Mouse (Mus musculus): ENCODE measurements around the gene Ubiad1. TPM values are rescaled to one million over a fixed set of nuclear protein-coding genes. Genes with fewer than 3 reads are reported as not detected.

Gene Ubiad1
- total RNA-seq (2021), result 1 to 10 TPM; 8.1 to 8.7 TPM
- long read RNA-seq, experiment 1, transcript Ubiad1-201 (2 exons, 2,992 nt), result major isoform, 8 of 12 reads
- long read RNA-seq, experiment 1, partial matches to known transcripts, result 0 of 12 reads
- long read RNA-seq, experiment 1, other reads (novel, unspliced or antisense), result 4 of 12 reads
- long read RNA-seq, experiment 2, transcript Ubiad1-201 (2 exons, 2,992 nt), result major isoform, 12 of 14 reads
- long read RNA-seq, experiment 2, partial matches to known transcripts, result 0 of 14 reads
- long read RNA-seq, experiment 2, other reads (novel, unspliced or antisense), result 2 of 14 reads

DNA sequence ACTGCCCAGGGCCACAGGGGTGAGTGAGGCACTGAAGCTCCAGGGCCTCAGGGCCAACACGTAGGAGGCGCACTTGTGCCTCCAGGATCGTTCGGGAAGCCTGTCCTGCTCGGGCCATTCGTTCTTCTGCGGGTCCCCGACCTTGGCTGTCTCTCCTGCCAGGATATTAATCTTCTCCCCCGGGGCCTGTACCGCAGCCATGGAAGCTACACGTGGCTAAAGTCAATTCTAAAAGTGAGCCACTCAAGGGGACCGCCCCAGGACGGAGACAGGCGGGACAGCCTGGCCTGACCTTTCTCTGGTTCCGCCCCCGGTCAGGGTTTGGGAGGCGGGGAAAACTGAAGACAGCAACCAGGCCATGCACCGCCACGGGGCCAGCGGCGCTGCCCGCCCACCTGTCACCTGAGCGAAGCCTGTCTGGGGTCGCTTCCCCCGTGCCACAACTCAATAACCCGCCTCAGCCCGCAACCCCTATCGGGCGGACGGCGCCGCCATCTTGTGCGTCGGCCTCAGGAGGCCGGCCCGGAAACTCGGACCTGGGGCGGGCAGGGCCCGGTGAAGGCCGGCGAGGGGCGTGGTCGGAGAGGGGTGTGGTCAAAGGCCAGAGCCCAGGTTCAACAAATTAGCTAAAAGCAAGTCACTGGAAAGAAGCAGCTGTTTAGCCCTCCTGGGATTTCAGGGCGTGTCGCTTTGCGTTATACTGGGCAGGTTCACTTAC is at the start of gene Ubiad1:
Ubiad1 (minus strand) TSS at position 522 of the 718 bp plus-strand sequence.
- H3K4me3 ChIP-seq, result peak within 1 kb of the TSS; percentile 94
- peak; percentile 51 to 70 for DNase-seq (ENCODE audit: low spot score in 2 of 2)
- peak; percentile 39 for TF ChIP-seq CTCF (conservative IDR thresholded peaks at IDR 0.05)
- H3K27ac ChIP-seq, result peak within 1 kb of the TSS; percentile 86

DNA sequence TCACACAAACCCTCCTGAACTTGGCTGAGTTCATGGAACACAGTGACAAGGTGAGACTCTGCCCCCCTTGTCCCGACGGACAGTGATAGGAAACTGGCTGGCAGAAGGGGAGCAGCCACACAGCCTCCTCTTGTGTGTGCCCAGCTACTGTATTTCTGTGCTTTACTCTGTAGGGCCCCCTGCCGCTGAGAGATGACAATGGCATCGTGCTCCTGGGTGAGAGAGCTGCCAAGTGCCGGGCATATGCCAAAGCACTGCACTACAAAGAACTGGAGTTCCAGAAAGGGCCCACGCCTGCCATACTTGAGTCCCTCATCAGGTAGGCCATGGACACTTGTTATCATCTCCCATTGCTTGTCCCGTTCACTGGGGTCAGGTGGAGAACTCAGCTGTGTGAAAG is 46.9 kb upstream of the Ubiad1 start:
- Histone ChIP-seq H3K4me3 (no peak overlapping the region), H3K27ac (peak overlapping the region; percentile 19; the same call in 1 of the 2 replicates)
- peak; percentile 78 for TF ChIP-seq CTCF (conservative IDR thresholded peaks at IDR 0.05)
- peak; percentile 44 to 66 for DNase-seq (ENCODE audit: low spot score in 2 of 2)

DNA sequence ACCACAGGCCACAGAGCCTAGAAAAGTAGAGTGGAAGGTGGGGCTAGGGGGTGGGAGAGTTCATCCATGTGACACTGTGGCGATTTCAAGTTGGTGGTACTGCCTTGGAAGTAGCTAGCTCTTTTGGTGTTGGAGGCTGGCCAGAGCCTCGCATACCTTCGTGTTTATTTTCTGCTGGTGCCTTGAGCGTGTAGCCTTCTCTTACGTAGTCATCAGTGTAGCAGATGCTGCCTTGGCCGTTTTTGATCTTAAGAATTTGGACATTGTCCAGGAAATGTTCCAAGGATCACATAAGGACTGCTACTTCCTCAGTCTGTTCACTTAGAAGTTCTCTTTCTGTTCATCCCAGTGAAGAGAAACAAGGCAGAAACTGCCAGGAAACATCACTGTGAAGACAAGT is 45.9 kb upstream of the Ubiad1 start:
- Histone ChIP-seq H3K4me3 (no peak overlapping the region), H3K27ac (no peak overlapping the region; the same call in 1 of the 2 replicates)
- DNase-seq (ENCODE audit: low spot score in 2 of 2), result no peak
- no peak for TF ChIP-seq CTCF (conservative IDR thresholded peaks at IDR 0.05)

DNA sequence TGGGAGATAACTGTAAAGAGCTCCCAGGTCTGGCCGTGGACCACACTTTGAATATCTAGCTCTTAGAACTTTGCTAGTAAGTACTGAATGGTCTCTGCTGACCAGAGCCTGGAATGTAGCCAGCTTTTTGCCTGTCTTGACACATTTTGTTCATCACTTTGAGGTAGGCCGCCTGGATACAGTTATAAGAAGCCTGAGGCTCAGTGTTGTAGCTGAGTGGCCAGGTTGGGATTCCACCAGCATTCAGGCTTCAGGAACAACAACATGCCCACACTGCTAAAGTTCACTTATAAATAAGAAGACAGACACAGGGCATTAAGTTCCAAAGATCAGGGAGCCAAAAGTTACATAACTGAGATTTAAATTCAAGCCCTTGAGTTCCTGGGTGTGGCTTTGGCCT is 43.3 kb upstream of the Ubiad1 start:
- no peak for DNase-seq (ENCODE audit: low spot score in 2 of 2)
- Histone ChIP-seq H3K4me3 (no peak overlapping the region), H3K27ac (no peak overlapping the region)
- no peak for TF ChIP-seq CTCF (conservative IDR thresholded peaks at IDR 0.05)

DNA sequence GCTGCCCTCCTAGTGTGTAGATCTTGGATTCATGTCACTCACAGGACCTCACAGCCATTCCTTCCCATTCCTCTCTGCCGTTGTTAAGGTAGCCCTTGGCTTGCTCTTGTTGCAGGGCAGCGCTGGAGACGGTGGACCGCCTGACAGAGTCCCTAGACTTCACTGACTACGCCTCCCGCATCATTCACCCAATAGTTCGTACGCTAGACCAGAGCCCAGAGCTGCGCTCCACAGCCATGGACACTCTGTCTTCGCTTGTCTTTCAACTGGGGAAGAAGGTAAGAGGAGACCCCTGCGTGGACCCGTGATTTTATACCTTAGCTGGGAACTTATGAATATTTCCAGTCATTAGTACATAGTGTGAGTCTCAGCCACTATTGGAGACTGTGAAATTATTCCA is 39.9 kb upstream of the Ubiad1 start:
- H3K27ac ChIP-seq, result no peak overlapping the region
- no peak for TF ChIP-seq CTCF (conservative IDR thresholded peaks at IDR 0.05)
- DNase-seq (ENCODE audit: low spot score in 2 of 2), result no peak
- H3K4me3 ChIP-seq, result no peak overlapping the region

DNA sequence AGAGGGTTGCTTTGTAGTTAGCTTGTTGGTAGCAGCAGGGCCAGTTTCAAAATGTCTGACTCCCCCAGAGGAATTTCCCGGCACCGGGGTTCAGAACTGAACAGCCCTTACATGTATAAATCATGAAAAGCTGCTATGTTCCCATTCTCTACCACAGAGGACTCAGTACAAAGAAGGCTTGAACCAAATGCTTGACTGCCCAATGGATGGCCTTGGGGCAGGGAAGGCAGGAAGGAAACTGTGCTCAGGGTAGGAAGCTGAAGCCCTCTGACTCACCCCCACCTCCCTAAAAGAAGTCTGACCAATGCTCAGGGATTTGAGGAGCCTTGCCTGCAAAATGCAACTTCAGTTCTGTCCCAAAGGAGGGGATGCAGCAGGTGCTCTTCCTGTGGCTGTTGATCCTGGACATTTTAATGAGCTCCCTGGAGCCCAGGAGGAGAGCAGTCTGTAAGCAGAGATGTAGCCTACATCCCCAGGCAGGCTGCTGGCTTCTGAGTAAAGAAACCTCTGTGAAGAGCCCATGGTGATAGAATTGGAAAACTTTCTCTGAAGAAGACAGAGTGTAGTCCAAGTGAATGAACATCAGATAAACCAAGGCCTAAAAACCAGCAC is 37.1 kb upstream of the Ubiad1 start:
- TF ChIP-seq CTCF (conservative IDR thresholded peaks at IDR 0.05), result no peak
- Histone ChIP-seq H3K27ac (no peak overlapping the region), H3K4me3 (no peak overlapping the region)
- no peak for DNase-seq (ENCODE audit: low spot score in 2 of 2)

DNA sequence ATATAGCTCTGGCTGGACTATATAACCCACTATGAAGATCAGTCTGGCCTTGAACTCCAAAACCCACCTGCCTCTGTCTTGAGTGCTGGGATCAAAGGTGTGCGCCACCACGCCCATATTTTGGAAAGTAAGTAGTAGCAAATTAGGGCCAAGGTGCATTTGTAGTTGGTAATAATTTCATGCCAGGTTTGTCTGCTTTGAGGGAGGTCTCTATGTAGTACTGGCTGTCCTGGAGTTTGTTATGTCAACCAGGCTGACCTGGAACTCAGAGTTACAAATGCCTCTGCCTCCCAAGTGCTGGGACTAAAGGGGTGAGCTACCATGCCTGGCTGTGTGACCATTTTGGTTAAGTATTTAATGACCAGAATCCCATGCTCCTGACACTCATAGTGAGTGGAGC is 35.7 kb upstream of the Ubiad1 start:
- TF ChIP-seq CTCF (conservative IDR thresholded peaks at IDR 0.05), result no peak
- no peak for DNase-seq (ENCODE audit: low spot score in 2 of 2)
- Histone ChIP-seq H3K4me3 (no peak overlapping the region), H3K27ac (no peak overlapping the region)

DNA sequence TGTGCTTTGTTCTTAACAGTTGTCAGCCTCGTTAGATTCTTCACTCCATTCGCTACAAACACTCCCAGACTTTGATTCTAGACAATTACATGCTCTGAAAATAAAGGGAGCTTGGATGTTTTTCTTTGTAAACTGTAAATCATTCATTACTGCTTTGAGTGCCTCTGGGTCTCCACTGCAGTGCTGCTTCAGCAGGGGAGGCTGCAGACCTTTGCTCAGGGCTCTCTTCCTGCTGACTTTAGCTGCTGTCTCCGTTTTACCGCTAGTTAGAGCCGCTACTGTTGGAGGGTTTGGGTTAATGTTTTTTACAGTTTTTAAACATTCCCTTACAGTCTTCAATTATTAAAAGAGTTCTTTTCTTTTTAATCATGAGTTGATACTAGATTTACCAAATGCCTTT is 28.9 kb upstream of the Ubiad1 start:
- no peak for TF ChIP-seq CTCF (conservative IDR thresholded peaks at IDR 0.05)
- DNase-seq (ENCODE audit: low spot score in 2 of 2), result no peak
- H3K27ac ChIP-seq, result no peak overlapping the region
- H3K4me3 ChIP-seq, result no peak overlapping the region

DNA sequence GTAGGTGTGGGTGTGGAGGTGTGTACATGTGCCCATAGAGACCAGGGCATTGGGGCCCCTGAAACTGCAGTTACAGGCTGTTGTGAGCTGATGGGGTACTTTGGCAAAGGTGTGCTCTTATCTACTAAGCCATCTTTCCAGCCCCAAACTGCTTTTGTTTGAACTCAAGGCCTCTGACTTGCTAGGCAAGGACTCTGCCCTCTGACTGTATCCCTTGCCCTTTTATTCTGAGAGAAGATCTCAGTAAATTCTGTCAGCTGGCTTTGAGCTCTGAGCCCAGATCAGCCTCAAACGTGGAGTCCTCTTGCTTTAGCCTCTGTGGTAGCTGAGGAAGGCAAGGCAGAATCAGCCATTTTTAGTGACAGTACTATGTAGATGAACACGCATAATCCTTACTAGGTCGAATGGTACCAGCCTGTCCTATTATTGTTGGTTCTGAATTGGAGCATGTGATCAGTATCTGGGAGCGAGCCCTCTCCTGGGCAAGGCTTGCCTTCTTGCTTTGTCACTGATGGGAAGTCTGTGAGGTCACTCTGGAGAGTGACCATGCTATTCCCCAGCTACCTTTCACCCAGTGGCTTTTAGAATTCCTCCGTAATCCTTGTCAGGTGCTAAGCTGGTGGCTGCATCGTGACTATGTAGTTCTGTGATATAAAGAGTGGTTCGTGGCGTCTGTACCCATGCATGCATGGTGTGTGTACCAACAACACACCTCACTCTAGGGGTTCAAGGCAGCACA is 28.0 kb upstream of the Ubiad1 start:
- DNase-seq (ENCODE audit: low spot score in 2 of 2), result no peak
- TF ChIP-seq CTCF (conservative IDR thresholded peaks at IDR 0.05), result no peak
- H3K4me3 ChIP-seq, result no peak overlapping the region
- H3K27ac ChIP-seq, result peak overlapping the region; percentile 7; the same call in 1 of the 2 replicates

DNA sequence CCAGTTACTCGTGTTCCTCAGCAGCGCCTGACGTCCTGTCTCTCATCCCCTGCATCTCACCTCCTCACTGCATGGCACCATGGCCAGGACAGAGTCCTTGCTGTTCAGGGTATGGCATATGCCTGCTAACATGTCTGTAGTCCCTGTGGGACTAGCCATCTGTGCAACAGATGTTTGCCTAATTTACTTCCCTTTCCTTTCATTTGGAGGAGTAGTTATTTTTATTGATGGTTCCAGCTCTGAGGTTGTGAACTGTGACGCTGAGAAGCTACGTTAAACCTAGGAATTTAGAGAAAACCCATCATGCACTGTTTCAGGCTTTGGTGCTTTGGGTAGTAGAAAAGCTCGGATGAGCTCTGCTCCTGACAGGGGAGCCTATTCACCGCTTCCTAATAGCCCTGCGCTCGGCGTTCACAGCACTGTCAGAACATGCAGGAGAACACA is 26.8 kb upstream of the Ubiad1 start:
- no peak for TF ChIP-seq CTCF (conservative IDR thresholded peaks at IDR 0.05)
- no peak overlapping the region for H3K4me3 ChIP-seq
- no peak for DNase-seq (ENCODE audit: low spot score in 2 of 2)
- H3K27ac ChIP-seq, result peak overlapping the region; percentile 43; the same call in 1 of the 2 replicates

DNA sequence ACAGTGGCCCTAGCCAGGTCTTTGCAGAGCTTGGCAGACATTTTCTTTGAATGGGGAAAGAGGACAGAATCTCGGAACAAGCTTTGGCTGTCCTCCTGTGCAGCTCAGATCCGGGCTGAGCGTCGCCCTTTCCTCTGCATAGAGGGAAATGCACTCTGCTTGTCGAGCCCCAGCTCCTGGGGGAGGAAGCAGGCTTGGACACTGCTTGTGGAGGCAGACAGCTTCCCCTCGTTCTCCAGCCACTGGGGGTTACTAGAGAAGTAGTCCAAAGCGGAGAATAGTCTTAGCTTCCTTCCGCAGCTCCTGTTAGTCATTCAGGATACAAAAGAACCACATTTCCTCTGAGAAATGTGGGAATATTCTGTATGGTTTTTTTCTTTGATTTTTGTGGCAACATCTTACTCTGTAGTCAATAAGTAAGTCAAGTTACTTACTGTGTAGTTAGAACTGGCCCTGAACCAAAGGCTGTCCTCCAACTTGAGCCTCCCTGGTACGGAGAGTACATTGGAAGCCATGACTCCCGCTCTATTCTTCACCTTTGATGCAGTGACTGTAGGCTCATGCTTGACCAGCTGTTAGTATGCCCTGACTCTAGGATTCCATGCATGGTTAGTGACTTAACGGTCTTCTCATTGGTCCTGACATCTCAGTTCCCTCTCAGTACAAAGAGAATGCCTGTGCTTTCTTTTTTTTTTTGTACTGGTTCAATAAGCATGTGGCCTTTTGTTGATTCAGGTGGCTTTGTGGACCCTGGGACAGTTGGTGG is 25.1 kb upstream of the Ubiad1 start:
- Histone ChIP-seq H3K27ac (no peak overlapping the region), H3K4me3 (no peak overlapping the region)
- DNase-seq (ENCODE audit: low spot score in 2 of 2), result no peak
- TF ChIP-seq CTCF (conservative IDR thresholded peaks at IDR 0.05), result no peak

DNA sequence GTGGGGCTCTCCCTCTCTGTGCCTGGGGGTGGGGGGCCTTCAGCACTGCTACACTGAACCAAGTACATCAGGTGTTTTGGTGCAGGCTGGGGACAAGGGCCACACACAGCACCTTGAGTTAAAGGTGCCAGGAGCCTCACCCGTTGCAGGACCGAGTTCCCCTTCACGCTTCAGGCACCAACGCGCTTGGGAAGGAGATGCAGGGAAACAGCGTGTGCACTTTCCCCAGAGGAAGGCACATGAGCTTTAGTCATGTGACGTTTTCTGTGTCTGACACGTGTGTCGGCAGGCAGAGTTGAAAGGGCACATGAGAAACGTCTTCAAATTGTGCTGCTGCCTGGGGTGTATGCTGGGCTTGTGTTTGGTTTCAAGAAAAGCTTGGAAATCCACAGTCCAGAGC is 23.8 kb upstream of the Ubiad1 start:
- no peak overlapping the region for H3K4me3 ChIP-seq
- H3K27ac ChIP-seq, result no peak overlapping the region
- TF ChIP-seq CTCF (conservative IDR thresholded peaks at IDR 0.05), result no peak
- no peak for DNase-seq (ENCODE audit: low spot score in 2 of 2)
